Mouse (Mus musculus): Measurements from ENCODE around the gene Olfr68.
"Not testable (repeated sequence)": the region's sequence is repeated elsewhere in the genome, so short reads cannot be mapped to it uniquely, and the experiment has no call there.

Gene Olfr68

DNA sequence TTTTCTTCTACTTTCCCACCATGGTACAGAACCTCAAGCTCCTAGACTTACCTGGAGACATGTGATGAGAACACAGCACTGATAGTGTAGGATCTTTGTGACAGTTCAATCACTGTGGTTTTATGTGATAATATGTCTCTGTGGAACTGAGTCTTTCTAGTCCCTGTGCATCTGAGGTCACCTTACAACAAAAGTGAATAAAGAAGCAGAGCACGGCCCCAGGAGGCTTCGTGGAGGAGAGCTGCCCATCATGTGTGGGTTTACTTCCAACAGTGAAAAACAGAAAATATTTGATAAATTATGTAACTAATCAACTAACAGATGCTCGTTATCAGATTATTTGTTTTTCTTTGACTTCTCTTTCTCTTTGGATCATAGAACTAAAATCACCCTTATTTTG is at the start of gene Olfr68:
TSS of gene Olfr68 (minus strand) at position 101 of the 400 bp plus-strand sequence.
- DNase-seq, result no peak

DNA sequence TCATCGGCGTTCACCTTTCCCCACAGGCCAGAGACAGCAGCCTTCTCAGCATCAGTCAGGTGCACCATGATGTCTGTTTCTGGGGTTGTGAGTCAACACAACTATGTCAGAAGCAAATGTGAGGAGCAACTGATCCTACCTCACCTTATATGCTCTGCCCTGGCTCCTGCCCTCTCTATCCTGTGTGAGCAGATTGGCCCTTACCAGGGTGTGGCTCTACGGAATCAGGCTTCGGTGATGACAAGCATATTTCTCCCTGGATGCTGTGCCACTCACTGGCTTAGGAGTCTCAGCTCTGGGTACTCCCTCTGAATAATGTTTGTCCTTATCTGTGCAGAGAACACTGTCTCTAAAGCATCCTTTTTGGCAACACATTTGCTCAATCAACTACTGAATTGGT is 48.3 kb upstream of the Olfr68 start, which contains the start of gene Hbb-bs:
TSS of gene Hbb-bs (minus strand) at position 289 of the 400 bp plus-strand sequence.
- DNase-seq, result no peak

DNA sequence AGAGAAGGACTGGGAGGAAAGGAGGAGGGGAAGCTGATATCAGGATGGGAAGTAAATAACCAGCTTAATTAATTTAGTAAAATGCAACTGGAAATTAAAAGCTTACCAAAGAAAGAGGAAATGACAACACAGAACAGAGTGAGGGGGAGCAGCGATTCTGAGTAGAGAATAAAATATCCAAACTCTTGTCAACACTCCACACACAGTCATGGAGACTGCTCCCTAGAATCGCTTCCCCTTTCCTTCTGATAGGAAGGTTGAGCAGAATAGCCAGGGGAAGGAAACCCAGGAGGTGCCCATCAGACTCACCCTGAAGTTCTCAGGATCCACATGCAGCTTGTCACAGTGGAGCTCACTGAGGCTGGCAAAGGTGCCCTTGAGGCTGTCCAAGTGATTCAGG is 47.6 kb upstream of the Olfr68 start:
- DNase-seq, result not testable (repeated sequence)

DNA sequence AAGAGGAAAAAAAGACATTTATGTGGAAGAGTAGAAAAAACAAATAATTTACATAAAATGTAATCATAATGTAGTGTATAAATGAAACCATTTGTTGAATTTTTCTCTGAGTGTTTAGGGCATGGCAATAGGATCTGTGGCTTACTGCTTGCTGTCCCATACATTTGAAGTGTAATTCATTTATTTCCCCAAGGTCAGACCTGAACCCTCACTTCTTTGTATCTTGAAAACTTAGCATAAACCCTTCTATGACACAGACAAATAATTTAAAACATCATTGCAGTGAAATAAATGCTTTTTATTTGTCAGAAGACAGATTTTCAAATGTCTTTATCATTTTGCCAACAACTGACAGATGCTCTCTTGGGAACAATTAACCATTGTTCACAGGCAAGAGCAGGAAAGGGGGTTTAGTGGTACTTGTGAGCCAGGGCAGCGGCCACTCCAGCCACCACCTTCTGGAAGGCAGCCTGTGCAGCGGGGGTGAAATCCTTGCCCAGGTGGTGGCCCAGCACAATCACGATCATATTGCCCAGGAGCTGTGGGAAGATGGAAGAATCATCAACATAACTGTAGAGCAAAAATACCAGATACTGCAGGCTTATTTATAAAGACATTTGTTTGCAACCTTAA is 46.9 kb upstream of the Olfr68 start:
- DNase-seq, result no peak

- DNase-seq, result no peak
These were observed 46.2 kb upstream of the Olfr68 start for GRCm38 (mm10) chr7:103825536-103826254.

GRCm38 (mm10) chr7:103824597-103824996 is 45.1 kb upstream of the Olfr68 start:
- no peak for DNase-seq

- DNase-seq, result not testable (repeated sequence)
These were observed 35.6 kb upstream of the Olfr68 start for GRCm38 (mm10) chr7:103815085-103815484.

GRCm38 (mm10) chr7:103813766-103814165 is 34.3 kb upstream of the Olfr68 start, which contains the start of gene Hbb-bt:
Gene Hbb-bt, minus strand, starts transcription at chr7:103813996.
- no peak for DNase-seq

GRCm38 (mm10) chr7:103813152-103813551 is 33.7 kb upstream of the Olfr68 start:
- not testable (repeated sequence) for DNase-seq

- no peak for DNase-seq
These were observed 32.7 kb upstream of the Olfr68 start for GRCm38 (mm10) chr7:103812174-103812573.

- no peak for DNase-seq
These were observed 31.8 kb upstream of the Olfr68 start for GRCm38 (mm10) chr7:103811223-103811845.

DNA sequence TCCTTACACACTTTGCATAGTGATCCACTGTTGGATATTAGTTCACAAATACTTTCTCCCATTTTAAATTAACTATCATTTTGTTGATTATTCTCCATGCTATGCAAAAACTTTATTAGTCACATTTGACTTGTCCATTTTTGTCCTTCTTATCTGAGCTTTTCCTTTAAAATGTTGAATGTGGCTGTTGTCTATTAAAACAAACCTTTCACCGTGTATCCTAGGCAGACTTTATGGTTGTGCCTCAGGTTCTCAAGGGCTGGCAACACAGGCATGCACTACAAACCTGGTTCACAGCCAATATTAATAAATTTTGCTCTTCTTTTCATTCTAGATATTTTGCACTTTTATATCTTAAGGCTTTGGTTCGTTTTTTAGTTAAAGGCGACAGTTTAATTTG is 31.2 kb upstream of the Olfr68 start:
- no peak for DNase-seq

- DNase-seq, result no peak
These were observed 30.8 kb upstream of the Olfr68 start for GRCm38 (mm10) chr7:103810296-103810695.

- no peak for DNase-seq
These were observed 30.3 kb upstream of the Olfr68 start for GRCm38 (mm10) chr7:103809801-103810155.

DNA sequence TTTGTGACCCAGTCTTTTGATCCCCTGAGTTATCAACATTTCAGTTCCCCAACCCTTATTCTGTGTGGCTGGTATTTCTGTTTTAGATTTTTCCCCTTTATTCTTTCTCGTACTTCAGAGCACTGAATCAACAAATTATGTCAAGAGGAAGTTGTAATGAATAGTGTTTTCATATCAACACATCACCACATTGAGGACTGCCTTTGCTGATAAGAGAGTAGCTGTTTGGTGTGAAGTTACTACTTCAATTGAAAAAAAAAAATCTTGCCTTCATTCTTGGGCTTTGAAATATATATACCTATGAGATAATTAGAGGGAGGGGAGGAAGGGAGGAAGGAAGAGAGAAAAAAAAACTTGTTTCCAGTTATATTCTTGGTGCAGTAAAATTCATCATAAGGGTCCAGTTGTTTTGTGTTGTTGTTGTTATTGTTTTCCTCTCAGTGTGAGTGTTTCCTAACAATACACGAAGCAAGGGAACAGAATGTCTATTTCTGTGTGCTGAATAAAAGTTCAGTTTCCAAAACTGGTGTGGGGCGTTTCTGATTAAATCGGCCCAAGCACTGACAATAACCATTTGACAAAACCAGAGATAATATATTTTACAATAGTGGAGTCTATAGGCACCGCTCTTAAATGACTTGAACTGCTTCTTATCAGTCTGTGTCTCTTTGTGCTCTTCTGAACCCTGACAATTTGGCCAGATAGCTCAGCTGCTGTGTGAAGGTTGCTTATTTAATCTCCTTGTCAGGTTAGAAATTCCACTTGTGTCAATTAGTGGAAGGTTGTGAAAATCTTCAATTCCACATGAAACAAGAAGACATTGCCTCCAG is 29.7 kb upstream of the Olfr68 start:
- DNase-seq, result no peak

- not testable (repeated sequence) for DNase-seq
These were observed 28.6 kb upstream of the Olfr68 start for GRCm38 (mm10) chr7:103808120-103808519.

DNA sequence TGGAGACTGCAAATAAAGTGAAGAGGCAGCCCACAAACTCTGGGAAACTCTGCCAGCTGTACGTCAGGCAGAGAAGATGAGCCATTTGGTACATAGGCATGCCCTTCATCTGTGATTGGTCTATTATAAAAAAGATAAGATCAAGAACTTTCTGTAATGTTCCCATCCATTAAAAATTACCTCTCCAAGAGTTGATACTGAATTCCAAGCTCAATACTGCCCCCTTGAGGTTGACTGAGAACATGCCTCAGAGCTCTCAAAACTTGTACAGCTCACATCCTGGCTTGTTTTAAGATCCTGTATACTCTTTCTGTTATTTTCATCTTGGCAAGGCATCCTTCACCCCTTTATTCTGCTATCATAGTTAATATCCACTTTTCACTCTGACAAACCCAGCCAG is 27.4 kb upstream of the Olfr68 start:
- peak in 1 of 2 experiments; percentile 3 for DNase-seq

DNA sequence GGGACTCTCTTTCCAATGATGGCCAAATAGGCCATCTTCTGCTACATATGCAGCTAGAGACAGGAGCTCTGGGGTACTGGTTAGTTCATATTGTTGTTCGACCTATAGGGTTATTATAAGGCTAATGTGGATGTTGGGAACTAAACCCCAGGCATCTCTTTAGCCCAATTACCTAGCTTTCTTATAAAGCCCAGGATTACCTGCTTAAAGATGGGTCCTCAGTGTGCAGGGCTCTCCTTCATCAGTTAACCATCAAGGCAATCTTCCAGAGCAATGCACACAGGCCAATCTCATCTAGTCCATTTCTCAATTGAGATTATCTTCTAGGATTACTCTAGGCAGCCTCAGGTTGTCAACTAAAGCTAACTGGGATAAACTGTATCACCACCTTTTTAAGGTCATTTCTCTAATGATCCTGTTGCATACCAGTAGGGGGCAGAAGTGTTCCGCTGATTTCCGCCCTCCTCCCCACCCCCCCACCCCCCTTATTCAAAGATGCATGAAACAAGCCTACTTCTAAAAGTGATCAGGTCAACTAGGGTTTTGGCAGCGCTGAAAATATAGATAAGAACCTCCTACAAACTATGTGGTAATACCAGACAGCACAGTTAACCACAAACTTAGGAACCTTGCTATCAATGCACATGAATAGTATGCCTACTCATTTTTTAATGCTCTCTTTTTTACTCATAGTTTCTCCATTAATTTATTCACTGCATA is 13.3 kb upstream of the Olfr68 start:
- DNase-seq, result no peak

DNA sequence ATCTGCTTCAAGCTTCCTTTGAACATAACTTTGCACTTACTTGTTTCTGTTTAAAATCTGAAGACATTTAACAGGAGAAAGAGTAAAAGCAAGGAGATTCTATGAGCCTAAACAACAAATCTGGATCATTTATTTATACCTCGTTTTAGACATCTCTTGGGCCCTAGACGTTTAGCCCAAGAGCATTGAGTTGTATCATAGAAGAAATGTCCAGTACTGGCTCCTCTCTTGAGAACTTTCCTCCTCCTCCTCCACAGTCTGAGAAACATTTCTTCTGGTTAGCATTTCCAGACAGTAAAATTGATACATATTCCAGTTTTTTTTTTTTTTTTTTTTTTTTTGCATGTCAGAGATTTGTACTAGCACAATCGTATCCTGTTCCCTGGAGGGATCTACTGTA is 12.2 kb upstream of the Olfr68 start, which contains the start of gene Olfr67:
TSS of gene Olfr67 (minus strand) at position 101 of the 400 bp plus-strand sequence.
- DNase-seq, result no peak

GRCm38 (mm10) chr7:103777652-103778051 is 1.8 kb downstream of the Olfr68 start:
- DNase-seq, result not testable (repeated sequence)

DNA sequence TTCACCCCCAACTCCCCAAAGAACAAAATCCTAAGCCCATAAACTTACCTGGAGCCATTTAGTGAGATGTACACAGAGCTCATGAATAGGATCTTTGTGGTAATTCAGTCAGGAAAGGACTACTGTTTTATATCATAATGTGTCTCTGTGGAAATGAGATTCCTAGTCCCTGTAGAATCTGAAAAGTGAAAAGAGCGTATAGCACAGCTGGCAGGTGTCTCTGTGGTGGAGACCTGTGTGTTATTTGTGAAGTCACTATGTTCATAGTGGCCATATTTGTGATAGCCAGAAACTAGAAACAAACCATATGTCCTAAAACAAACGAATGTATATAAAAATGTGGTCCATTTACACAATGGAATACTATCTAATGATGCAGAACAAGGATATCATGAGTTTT is 8.0 kb downstream of the Olfr68 start, which contains the start of gene Olfr69:
TSS of gene Olfr69 (minus strand) at position 101 of the 400 bp plus-strand sequence.
- DNase-seq, result no peak

DNA sequence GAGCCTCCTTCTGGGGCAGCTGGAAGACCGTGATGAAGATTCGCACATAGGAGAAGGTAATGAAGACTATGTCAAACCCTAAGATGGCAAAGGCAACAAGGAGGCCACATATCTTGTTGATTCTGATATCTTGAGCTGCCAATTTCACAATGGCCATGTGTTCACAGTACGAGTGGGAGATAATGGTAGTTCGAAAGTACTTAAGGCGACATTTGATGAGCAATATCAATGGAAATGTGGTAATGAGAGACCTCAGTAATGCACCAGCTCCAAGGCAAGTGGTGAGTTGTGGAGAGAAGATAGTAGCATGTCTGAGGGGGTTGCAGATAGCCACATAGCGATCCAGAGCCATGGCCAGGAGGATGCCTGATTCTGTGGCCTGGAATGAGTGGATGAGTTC is 11.8 kb downstream of the Olfr68 start:
- DNase-seq, result not testable (repeated sequence)

Data from cerebellum, postnatal 25 days (tissue).